Mouse (Mus musculus): Measurements from ENCODE around the gene Jph4. TPM values are rescaled to one million over a fixed set of nuclear protein-coding genes. Genes with fewer than 3 reads are reported as not detected.
A peak's percentile ranks its signal among the peaks of the same experiment; 100 is the strongest.

Jph4 gene
- polyA plus RNA-seq (2012; rRNA removed) = 147 and 155 TPM in 2 replicates

GRCm38 (mm10) chr14:55116425-55117200 lies at the start of gene Jph4:
Jph4 (minus strand) TSS chr14:55116935.
- TF ChIP-seq CTCF (IDR thresholded peaks at IDR 0.05; ENCODE audit: borderline replicate concordance, extremely low read depth, insufficient read depth, insufficient read length) (no peak), POLR2A (IDR thresholded peaks at IDR 0.05; ENCODE audit: borderline replicate concordance, extremely low read depth, insufficient read depth, insufficient read length, poor library complexity, severe bottlenecking) (peak; percentile 36; the same call in 1 of the 2 replicates)
- DNase-seq (ENCODE audit: low read depth) = peak; percentile 93

DNA sequence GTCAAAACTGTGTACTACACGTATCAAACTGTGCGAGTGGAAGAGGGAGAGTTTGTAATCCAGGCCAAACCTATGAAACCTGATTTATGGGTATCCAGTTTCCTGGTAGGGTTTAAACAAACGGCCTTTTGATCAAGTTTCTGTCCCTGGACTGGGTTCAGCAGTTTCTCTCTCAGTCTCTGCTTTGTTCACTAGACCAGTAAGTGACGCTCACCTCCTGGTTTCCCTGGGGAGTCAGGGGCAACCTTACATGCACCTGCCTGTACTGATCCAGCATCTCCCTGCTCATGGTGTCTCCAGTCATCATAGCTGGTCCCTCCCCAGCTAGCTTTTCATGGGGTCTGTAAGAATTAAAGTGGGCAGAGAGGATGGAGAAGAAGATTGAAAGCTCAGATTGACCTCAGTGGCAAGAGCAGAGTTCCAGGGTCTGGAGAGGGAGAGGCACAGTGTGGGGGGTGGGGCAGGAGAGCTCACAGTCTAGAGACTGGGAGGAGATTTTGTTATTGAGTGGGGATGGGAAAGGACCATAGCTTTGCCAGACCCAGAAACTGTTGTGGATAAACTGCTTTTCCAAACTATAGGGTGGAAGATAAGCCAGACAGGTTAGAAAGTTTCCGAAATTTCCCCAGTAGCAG lies 47.6 kb upstream of the Jph4 start:
- TF ChIP-seq POLR2A (IDR thresholded peaks at IDR 0.05; ENCODE audit: borderline replicate concordance, extremely low read depth, insufficient read depth, insufficient read length, poor library complexity, severe bottlenecking) = no peak
- TF ChIP-seq CTCF (IDR thresholded peaks at IDR 0.05; ENCODE audit: borderline replicate concordance, extremely low read depth, insufficient read depth, insufficient read length) = no peak
- no peak for DNase-seq (ENCODE audit: low read depth)

GRCm38 (mm10) chr14:55162168-55162567 lies 45.4 kb upstream of the Jph4 start:
- no peak for DNase-seq (ENCODE audit: low read depth)
- TF ChIP-seq CTCF (IDR thresholded peaks at IDR 0.05; ENCODE audit: borderline replicate concordance, extremely low read depth, insufficient read depth, insufficient read length) (no peak), POLR2A (IDR thresholded peaks at IDR 0.05; ENCODE audit: borderline replicate concordance, extremely low read depth, insufficient read depth, insufficient read length, poor library complexity, severe bottlenecking) (no peak)

DNA sequence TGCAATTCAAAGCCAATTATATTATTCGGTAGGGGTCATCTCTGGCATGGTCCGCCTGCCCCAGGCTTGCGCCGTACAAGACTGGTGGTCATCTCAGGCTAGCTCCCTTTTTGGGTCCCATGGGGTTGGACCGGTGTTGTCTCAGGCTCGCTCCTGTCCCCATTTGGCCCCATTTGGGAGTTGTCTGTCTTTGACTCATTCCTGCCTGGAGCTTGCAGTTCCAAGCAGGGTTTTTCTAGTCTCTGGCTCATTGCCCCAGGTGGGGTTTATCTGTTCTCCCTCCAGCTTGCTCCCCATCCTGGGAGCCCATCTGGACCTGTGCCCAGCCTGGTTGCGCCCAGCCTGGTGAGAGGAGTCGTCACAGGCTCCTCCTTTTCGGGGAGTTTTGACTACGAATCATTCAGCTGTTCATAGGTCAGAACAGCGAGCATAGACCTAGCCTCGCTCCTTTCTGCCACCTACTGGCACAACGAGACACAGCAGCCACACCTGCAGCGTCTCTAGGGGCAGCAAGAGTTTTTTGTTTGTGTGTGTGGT lies 44.4 kb upstream of the Jph4 start:
- TF ChIP-seq CTCF (IDR thresholded peaks at IDR 0.05; ENCODE audit: borderline replicate concordance, extremely low read depth, insufficient read depth, insufficient read length) (peak; percentile 88), POLR2A (IDR thresholded peaks at IDR 0.05; ENCODE audit: borderline replicate concordance, extremely low read depth, insufficient read depth, insufficient read length, poor library complexity, severe bottlenecking) (no peak)
- peak; percentile 85 for DNase-seq (ENCODE audit: low read depth)

GRCm38 (mm10) chr14:55160251-55161071 lies 43.7 kb upstream of the Jph4 start:
- TF ChIP-seq CTCF (IDR thresholded peaks at IDR 0.05; ENCODE audit: borderline replicate concordance, extremely low read depth, insufficient read depth, insufficient read length) (no peak), POLR2A (IDR thresholded peaks at IDR 0.05; ENCODE audit: borderline replicate concordance, extremely low read depth, insufficient read depth, insufficient read length, poor library complexity, severe bottlenecking) (no peak)
- DNase-seq (ENCODE audit: low read depth) = no peak

- no peak for DNase-seq (ENCODE audit: low read depth)
- TF ChIP-seq CTCF (IDR thresholded peaks at IDR 0.05; ENCODE audit: borderline replicate concordance, extremely low read depth, insufficient read depth, insufficient read length) (no peak), POLR2A (IDR thresholded peaks at IDR 0.05; ENCODE audit: borderline replicate concordance, extremely low read depth, insufficient read depth, insufficient read length, poor library complexity, severe bottlenecking) (no peak)
These were observed 40.8 kb upstream of the Jph4 start for GRCm38 (mm10) chr14:55157322-55158065.

DNA sequence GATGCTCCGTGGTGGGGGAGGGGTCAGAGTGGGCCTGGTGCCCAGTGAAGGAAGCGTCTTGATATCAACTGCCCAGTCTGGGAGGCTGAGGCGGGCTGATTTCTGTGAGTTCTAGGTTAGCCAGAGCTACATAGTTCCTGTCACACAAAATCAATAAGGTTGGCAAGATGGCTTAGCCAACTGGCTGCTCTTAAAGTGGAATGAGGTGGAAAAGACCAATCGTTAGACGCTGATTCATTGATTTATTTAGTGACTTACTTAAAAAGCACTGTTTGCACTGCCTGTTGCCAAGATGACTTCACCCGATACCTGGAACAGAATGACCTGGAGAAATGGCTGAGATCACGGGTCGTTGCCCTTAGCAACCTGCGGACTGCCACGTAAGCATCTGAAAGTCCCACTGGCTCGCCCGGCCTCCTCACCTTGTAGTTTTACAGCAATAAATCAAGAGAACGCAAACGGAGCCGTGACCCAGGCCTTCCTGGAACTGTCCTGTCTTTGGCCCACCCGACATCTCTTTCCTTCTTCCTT lies 36.3 kb upstream of the Jph4 start:
- no peak for DNase-seq (ENCODE audit: low read depth)
- no peak for TF ChIP-seq CTCF (IDR thresholded peaks at IDR 0.05; ENCODE audit: borderline replicate concordance, extremely low read depth, insufficient read depth, insufficient read length)
- TF ChIP-seq POLR2A (IDR thresholded peaks at IDR 0.05; ENCODE audit: borderline replicate concordance, extremely low read depth, insufficient read depth, insufficient read length, poor library complexity, severe bottlenecking) = no peak

DNA sequence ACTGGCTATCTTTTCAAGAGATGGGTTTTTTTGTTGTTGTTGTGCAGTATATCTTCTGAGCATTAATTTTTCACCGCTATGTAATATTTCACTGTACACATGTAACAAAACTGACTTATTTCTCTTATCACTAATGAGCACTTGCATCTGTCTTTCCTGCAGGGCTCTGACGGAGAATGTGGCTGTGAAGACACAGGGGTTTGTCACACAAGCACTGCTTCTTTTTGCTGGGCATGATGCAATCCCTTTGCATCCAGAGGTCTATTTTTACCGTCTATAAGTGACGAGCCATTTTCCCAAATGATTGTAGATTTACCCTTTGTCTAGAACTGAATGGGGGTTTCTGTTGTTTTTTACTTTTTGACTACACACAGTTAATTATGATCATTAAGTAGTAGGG lies 35.4 kb upstream of the Jph4 start:
- TF ChIP-seq POLR2A (IDR thresholded peaks at IDR 0.05; ENCODE audit: borderline replicate concordance, extremely low read depth, insufficient read depth, insufficient read length, poor library complexity, severe bottlenecking) = no peak
- DNase-seq (ENCODE audit: low read depth) = no peak

DNA sequence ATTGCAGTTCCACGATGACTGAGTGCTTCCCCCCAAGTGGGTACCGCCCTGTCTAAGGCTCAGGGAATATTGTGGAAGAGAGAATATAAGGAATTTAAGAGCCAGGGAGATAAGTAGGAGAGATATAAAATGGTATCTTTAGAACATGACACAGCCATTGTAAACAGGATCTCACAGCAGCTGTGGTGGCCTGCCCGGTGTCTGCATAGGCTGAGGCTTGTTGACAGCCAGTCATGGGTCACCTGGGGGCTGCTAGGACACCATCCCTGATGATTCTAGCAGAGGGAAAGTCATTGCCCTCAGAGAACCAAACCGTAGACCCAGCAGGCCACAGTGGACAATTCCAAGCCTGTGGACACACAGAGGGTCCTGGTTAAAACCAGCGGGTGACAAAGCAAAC lies 34.2 kb upstream of the Jph4 start:
- TF ChIP-seq POLR2A (IDR thresholded peaks at IDR 0.05; ENCODE audit: borderline replicate concordance, extremely low read depth, insufficient read depth, insufficient read length, poor library complexity, severe bottlenecking) (no peak), CTCF (IDR thresholded peaks at IDR 0.05; ENCODE audit: borderline replicate concordance, extremely low read depth, insufficient read depth, insufficient read length) (no peak)
- no peak for DNase-seq (ENCODE audit: low read depth)

- peak; percentile 67 for DNase-seq (ENCODE audit: low read depth)
- TF ChIP-seq CTCF (IDR thresholded peaks at IDR 0.05; ENCODE audit: borderline replicate concordance, extremely low read depth, insufficient read depth, insufficient read length) (no peak), POLR2A (IDR thresholded peaks at IDR 0.05; ENCODE audit: borderline replicate concordance, extremely low read depth, insufficient read depth, insufficient read length, poor library complexity, severe bottlenecking) (no peak)
These were observed 32.3 kb upstream of the Jph4 start for GRCm38 (mm10) chr14:55149041-55149440.
